In genomic region chr5:35523735-35524134, GRCm38 (mm10) we compare ENCODE assay signal across 9 mouse cellular contexts. TPM values are rescaled to one million over a fixed set of nuclear protein-coding genes. Genes with fewer than 3 reads are reported as not detected.
A peak's percentile ranks its signal among the peaks of the same experiment; 100 is the strongest.
DNase-seq lines count a peak whose midpoint lies in the region; ATAC-seq lines count a peak whose summit lies in the region.
"Had no signal": no experiment of that assay in that cellular context is flagged by ENCODE, and none has a peak within 500 bp of the region (broad histone marks: within the 10 kb centered on the region; RNA-seq: fewer than 3 reads in every experiment).

No protein-coding gene starts in this region.

- H3K36me3 ChIP-seq in neural tube, embryonic 11.5 days (ENCODE audit: control insufficient read depth, insufficient read depth, low read length), result no peaks in the 10 kb centered on the region
- H3K36me3 ChIP-seq: neural tube, embryonic 12.5 days had no signal

- H3K4me1 ChIP-seq in neural tube, embryonic 11.5 days (ENCODE audit: control insufficient read depth, insufficient read depth, low read length), result peaks cover 18% of the 10 kb centered on the region

- intact Hi-C loops in left cerebral cortex, postnatal 4 days (cut with DNase I), result no loop called here

- H3K9ac ChIP-seq in neural tube, embryonic 11.5 days (ENCODE audit: low read length), result no peak overlapping the region
- H3K9ac ChIP-seq: neural tube, embryonic 12.5 days had no signal

- DNase-seq in layer of hippocampus, adult 11-12 months (ENCODE audit: low spot score), result peak; percentile 62
- no peak for DNase-seq in layer of hippocampus, adult 9-11 months
- peak; percentile 87 for DNase-seq in adrenal gland, postnatal 14 days
- DNase-seq in embryo, embryonic 11 days, result peak; percentile 86
- peak; percentile 88 for DNase-seq in heart, postnatal 4 days
- peak; percentile 82 for DNase-seq in left cerebral cortex, postnatal 4 days
- DNase-seq in neural tube, embryonic 11.5 days (ENCODE audit: low spot score), result peak; percentile 83
- DNase-seq in spleen, postnatal 36 days (ENCODE audit: low spot score in 2 of 2), result no peak

- no peaks in the 10 kb centered on the region for H3K9me3 ChIP-seq in neural tube, embryonic 11.5 days (ENCODE audit: control insufficient read depth, low read length)
- H3K9me3 ChIP-seq: neural tube, embryonic 12.5 days had no signal

- peaks cover 16% of the 10 kb centered on the region for H3K27me3 ChIP-seq in neural tube, embryonic 11.5 days (ENCODE audit: control insufficient read depth, insufficient read depth, low read length)

- H3K27ac ChIP-seq in neural tube, embryonic 11.5 days (ENCODE audit: low read depth, low read length), result no peak overlapping the region
- H3K27ac ChIP-seq: neural tube, embryonic 12.5 days had no signal

- no peak overlapping the region for H3K4me2 ChIP-seq in neural tube, embryonic 11.5 days (ENCODE audit: low read depth)
- H3K4me2 ChIP-seq: neural tube, embryonic 12.5 days had no signal

- WGBS in neural tube, embryonic 11.5 days, result 1% methylated on average over 5 of the region's 5 CpGs

- ATAC-seq in neural tube, embryonic 11.5 days (ENCODE audit: insufficient read depth, low FRiP score, low TSS enrichment), result 0 out of 2 replicates have a peak, but pooled peaks have one; percentile 56

- no peak overlapping the region for H3K4me3 ChIP-seq in neural tube, embryonic 11.5 days (ENCODE audit: low read depth, low read length)
- H3K4me3 ChIP-seq: neural tube, embryonic 12.5 days had no signal

RNA-seq across cellular contexts. Expression of gene Cpz, which starts 1.8 kb away (rescaled TPM):
- total RNA-seq in adrenal gland, postnatal 14 days (2021), result 4.6 and 5.3 TPM in 2 replicates
- 1 to 10 TPM; 3.2 to 3.6 TPM for total RNA-seq in heart, postnatal 4 days (2021)
- total RNA-seq in left cerebral cortex, postnatal 4 days (2021), result 1 to 10 TPM; 1.9 to 3.3 TPM
- 5.4 and 6.0 TPM in 2 replicates for polyA plus RNA-seq in neural tube, embryonic 11.5 days (2014; fragmentation: Nextera tagmentation; extraction: Ambion mirVana)

RNA-seq across cellular contexts. Expression of gene Trmt44, which starts 51.1 kb away (rescaled TPM):
- total RNA-seq in adrenal gland, postnatal 14 days (2021), result 6.5 and 7.0 TPM in 2 replicates
- 1 to 10 TPM; 4.1 to 4.6 TPM for total RNA-seq in heart, postnatal 4 days (2021)
- total RNA-seq in left cerebral cortex, postnatal 4 days (2021), result 10 to 100 TPM; 10.9 to 11.9 TPM
- polyA plus RNA-seq in neural tube, embryonic 11.5 days (2014; fragmentation: Nextera tagmentation; extraction: Ambion mirVana), result 9.1 and 10.2 TPM in 2 replicates

RNA-seq across cellular contexts. Expression of gene Acox3, which starts 59.1 kb away (rescaled TPM):
- 43.9 and 53.2 TPM in 2 replicates for total RNA-seq in adrenal gland, postnatal 14 days (2021)
- 10 to 100 TPM; 20.8 to 23.6 TPM for total RNA-seq in heart, postnatal 4 days (2021)
- 10 to 100 TPM; 24.2 to 26.1 TPM for total RNA-seq in left cerebral cortex, postnatal 4 days (2021)
- 15.9 and 16.6 TPM in 2 replicates for polyA plus RNA-seq in neural tube, embryonic 11.5 days (2014; fragmentation: Nextera tagmentation; extraction: Ambion mirVana)

Comparison
In these comparisons a context has a peak if more than half of its experiments do, and no peak if none do; other contexts are left out.
1. DNase-seq: peak in layer of hippocampus, adult 11-12 months (single experiment), adrenal gland, postnatal 14 days (single experiment), embryo, embryonic 11 days (single experiment), heart, postnatal 4 days (single experiment), left cerebral cortex, postnatal 4 days (single experiment) and neural tube, embryonic 11.5 days (single experiment); none in layer of hippocampus, adult 9-11 months (single experiment) and spleen, postnatal 36 days (0 of 2).